Mouse (Mus musculus) lung, adult 2 months (tissue): ENCODE measurements around the gene Cnn1.

Source experiments
- CTCF ChIP-seq: fragments of 200-500 bp; IDR thresholded peaks from 2 replicates; pipeline ENCODE4 v1.5.1; 2011; ENCODE audit warnings: mild to moderate bottlenecking, low read length, control low read depth; ENCODE audit not compliant: insufficient read depth
- POLR2A ChIP-seq: fragments of 200-500 bp; IDR thresholded peaks from 2 replicates; pipeline ENCODE4 v1.6.1; 2011; ENCODE audit warnings: low read depth, mild to moderate bottlenecking, control low read depth, low read length, borderline replicate concordance; ENCODE audit errors: extremely low read depth

- TF ChIP-seq CTCF, result no peak
- TF ChIP-seq POLR2A, result no peak
These were observed at the start of gene Cnn1 for GRCm38 (mm10) chr9:22098993-22099696.
